Mouse (Mus musculus) liver, embryonic 15.5 days (tissue): ENCODE measurements around the gene Rpap1. TPM values are rescaled to one million over a fixed set of nuclear protein-coding genes. Genes with fewer than 3 reads are reported as not detected.

Experiments
- ATAC-seq: fragments of 200-750 bp; cut with Nextera tagmentation; 2 replicates; pipeline ENCODE4 v1.8.0; 2017; ENCODE audit warnings: moderate number of reproducible peaks, mild to moderate bottlenecking, moderate library complexity; ENCODE audit not compliant: insufficient read depth
- H3K27ac ChIP-seq: fragments of 300-500 bp; sonication (generic); replicated peaks from 2 replicates; pipeline ENCODE4 v1.5.1; 2015; ENCODE audit warnings: mild to moderate bottlenecking, inconsistent platforms
- H3K27me3 ChIP-seq: fragments of 300-500 bp; sonication (generic); 2 replicates; pipeline ENCODE4 v1.6.1; 2015; ENCODE audit warnings: mild to moderate bottlenecking, inconsistent platforms
- H3K36me3 ChIP-seq: fragments of 300-500 bp; sonication (generic); replicated peaks from 2 replicates; pipeline ENCODE4 v1.6.1; 2015; ENCODE audit warnings: moderate library complexity, mild to moderate bottlenecking, inconsistent platforms
- H3K4me1 ChIP-seq: fragments of 300-500 bp; sonication (generic); replicated peaks from 2 replicates; pipeline ENCODE4 v1.6.1; 2015; ENCODE audit warnings: inconsistent platforms
- H3K4me2 ChIP-seq: fragments of 300-500 bp; sonication (generic); 2 replicates; pipeline ENCODE4 v1.6.1; 2015; ENCODE audit warnings: moderate library complexity, mild to moderate bottlenecking, inconsistent platforms
- H3K4me3 ChIP-seq: fragments of 300-500 bp; sonication (generic); replicated peaks from 2 replicates; pipeline ENCODE4 v1.5.1; 2015; ENCODE audit warnings: mild to moderate bottlenecking, inconsistent platforms
- H3K9ac ChIP-seq: fragments of 300-500 bp; sonication (generic); 2 replicates; pipeline ENCODE4 v1.6.1; 2015; ENCODE audit warnings: moderate library complexity, mild to moderate bottlenecking, inconsistent platforms
- H3K9me3 ChIP-seq: fragments of 300-500 bp; sonication (generic); replicated peaks from 2 replicates; pipeline ENCODE4 v1.6.1; 2016; ENCODE audit warnings: inconsistent platforms
- WGBS: fragments of 180-500 bp; shearing (Covaris S2); methylation state at CpG from one replicate; pipeline ENCODE4 v1.1.7; 2015; ENCODE audit warnings: mixed read lengths; ENCODE audit not compliant: insufficient replicate concordance; 5-methylcytosine and 5-hydroxymethylcytosine counted together
- polyA plus RNA-seq: library from polyadenylated mRNA; unstranded; fragments of >200 nt; fragmentation: Nextera tagmentation; extraction: Ambion mirVana; gene quantifications from 2 replicates; pipeline ENCODE4 v1.2.1, GENCODE M21; 2015

Gene Rpap1
- polyA plus RNA-seq = 9.1 and 9.9 TPM in 2 replicates

- H3K4me1 ChIP-seq = peaks cover 17% of the 10 kb centered on the region
- H3K27ac ChIP-seq = peak within 1 kb of the TSS; percentile 34; the same call in 1 of the 2 replicates
- no peaks in the 10 kb centered on the region for H3K9me3 ChIP-seq
- peak within 1 kb of the TSS; percentile 86 for H3K4me2 ChIP-seq
- H3K9ac ChIP-seq = peak within 1 kb of the TSS; percentile 68
- peaks cover 8% of the 10 kb centered on the region for H3K36me3 ChIP-seq
- ATAC-seq = peak; percentile 90
- under 1% methylated on average over 44 of the region's 44 CpGs for WGBS
- peaks cover 10% of the 10 kb centered on the region for H3K27me3 ChIP-seq
- H3K4me3 ChIP-seq = peak within 1 kb of the TSS; percentile 74
Measured at GRCm38 (mm10) chr2:119787206-119787883, at the start of gene Rpap1. Gene Rpap1 (minus strand): TSS chr2:119787537.

GRCm38 (mm10) chr2:119834231-119834630 lies 46.9 kb upstream of the Rpap1 start:
- no peak overlapping the region for H3K27ac ChIP-seq
- WGBS = 62% methylated on average over 4 of the region's 4 CpGs
- no peaks in the 10 kb centered on the region for H3K9me3 ChIP-seq
- no peaks in the 10 kb centered on the region for H3K4me1 ChIP-seq
- H3K4me2 ChIP-seq = no peak overlapping the region
- no peaks in the 10 kb centered on the region for H3K36me3 ChIP-seq
- no peaks in the 10 kb centered on the region for H3K27me3 ChIP-seq
- H3K4me3 ChIP-seq = no peak overlapping the region
- no peak overlapping the region for H3K9ac ChIP-seq
- ATAC-seq = no peak

GRCm38 (mm10) chr2:119830579-119830978 lies 43.2 kb upstream of the Rpap1 start:
- H3K9ac ChIP-seq = no peak overlapping the region
- H3K36me3 ChIP-seq = no peaks in the 10 kb centered on the region
- no peaks in the 10 kb centered on the region for H3K27me3 ChIP-seq
- ATAC-seq = no peak
- H3K4me3 ChIP-seq = no peak overlapping the region
- no peak overlapping the region for H3K27ac ChIP-seq
- H3K9me3 ChIP-seq = no peaks in the 10 kb centered on the region
- H3K4me2 ChIP-seq = no peak overlapping the region
- no peaks in the 10 kb centered on the region for H3K4me1 ChIP-seq
- 50% methylated on average over 2 of the region's 2 CpGs for WGBS

- no peaks in the 10 kb centered on the region for H3K9me3 ChIP-seq
- ATAC-seq = no peak
- H3K4me3 ChIP-seq = no peak overlapping the region
- no peaks in the 10 kb centered on the region for H3K4me1 ChIP-seq
- no peaks in the 10 kb centered on the region for H3K27me3 ChIP-seq
- no peaks in the 10 kb centered on the region for H3K36me3 ChIP-seq
- no peak overlapping the region for H3K27ac ChIP-seq
- no peak overlapping the region for H3K4me2 ChIP-seq
- 74% methylated on average over 9 of the region's 9 CpGs for WGBS
- H3K9ac ChIP-seq = no peak overlapping the region
Measured at GRCm38 (mm10) chr2:119821136-119821535, 33.8 kb upstream of the Rpap1 start.

GRCm38 (mm10) chr2:119818668-119819272 lies 31.4 kb upstream of the Rpap1 start:
- ATAC-seq = no peak
- no peak overlapping the region for H3K4me3 ChIP-seq

GRCm38 (mm10) chr2:119817047-119817446 lies 29.7 kb upstream of the Rpap1 start:
- Histone ChIP-seq H3K9ac (no peak overlapping the region), H3K27ac (no peak overlapping the region), H3K4me3 (no peak overlapping the region), H3K27me3 (peaks cover 7% of the 10 kb centered on the region; the same call in 1 of the 2 replicates), H3K9me3 (no peaks in the 10 kb centered on the region), H3K36me3 (no peaks in the 10 kb centered on the region), H3K4me1 (no peaks in the 10 kb centered on the region), H3K4me2 (no peak overlapping the region)
- 72% methylated on average over 5 of the region's 5 CpGs for WGBS
- no peak for ATAC-seq

More at GRCm38 (mm10) chr2:119818668-119819272, 31.4 kb upstream of the Rpap1 start:
- H3K27ac ChIP-seq = no peak overlapping the region
- H3K9ac ChIP-seq = no peak overlapping the region
- H3K27me3 ChIP-seq = no peaks in the 10 kb centered on the region
- WGBS = 42% methylated on average over 9 of the region's 9 CpGs
- no peak overlapping the region for H3K4me2 ChIP-seq
- no peaks in the 10 kb centered on the region for H3K36me3 ChIP-seq
- no peaks in the 10 kb centered on the region for H3K4me1 ChIP-seq
- H3K9me3 ChIP-seq = no peaks in the 10 kb centered on the region

GRCm38 (mm10) chr2:119816611-119817010 lies 29.3 kb upstream of the Rpap1 start:
- Histone ChIP-seq H3K36me3 (no peaks in the 10 kb centered on the region), H3K27me3 (peaks cover 7% of the 10 kb centered on the region; the same call in 1 of the 2 replicates), H3K4me3 (no peak overlapping the region), H3K9ac (no peak overlapping the region), H3K9me3 (no peaks in the 10 kb centered on the region), H3K4me1 (no peaks in the 10 kb centered on the region), H3K27ac (no peak overlapping the region), H3K4me2 (no peak overlapping the region)
- no peak for ATAC-seq
- 81% methylated on average over 13 of the region's 13 CpGs for WGBS

GRCm38 (mm10) chr2:119814376-119814933 lies 27.1 kb upstream of the Rpap1 start:
- WGBS = 48% methylated on average over 7 of the region's 7 CpGs
- Histone ChIP-seq H3K4me2 (no peak overlapping the region), H3K4me3 (no peak overlapping the region), H3K27ac (no peak overlapping the region), H3K4me1 (no peaks in the 10 kb centered on the region), H3K9ac (no peak overlapping the region), H3K9me3 (no peaks in the 10 kb centered on the region), H3K27me3 (peaks cover 11% of the 10 kb centered on the region), H3K36me3 (no peaks in the 10 kb centered on the region)
- no peak for ATAC-seq

GRCm38 (mm10) chr2:119811490-119812146 lies 24.3 kb upstream of the Rpap1 start:
- Histone ChIP-seq H3K9me3 (no peaks in the 10 kb centered on the region), H3K27ac (no peak overlapping the region), H3K9ac (no peak overlapping the region), H3K36me3 (no peaks in the 10 kb centered on the region), H3K4me2 (no peak overlapping the region), H3K4me1 (0 out of 2 replicates have a peak, but pooled peaks cover 5% of the 10 kb centered on the region), H3K27me3 (peaks cover 17% of the 10 kb centered on the region), H3K4me3 (no peak overlapping the region)
- 62% methylated on average over 14 of the region's 14 CpGs for WGBS
- ATAC-seq = no peak

GRCm38 (mm10) chr2:119810890-119811289 lies 23.6 kb upstream of the Rpap1 start:
- Histone ChIP-seq H3K4me1 (0 out of 2 replicates have a peak, but pooled peaks cover 5% of the 10 kb centered on the region), H3K4me2 (no peak overlapping the region), H3K4me3 (no peak overlapping the region), H3K9me3 (no peaks in the 10 kb centered on the region), H3K27me3 (peaks cover 17% of the 10 kb centered on the region), H3K27ac (no peak overlapping the region), H3K36me3 (no peaks in the 10 kb centered on the region), H3K9ac (no peak overlapping the region)
- WGBS = 67% methylated on average over 12 of the region's 12 CpGs
- no peak for ATAC-seq

- Histone ChIP-seq H3K27me3 (peaks cover 28% of the 10 kb centered on the region), H3K36me3 (no peaks in the 10 kb centered on the region), H3K4me1 (0 out of 2 replicates have a peak, but pooled peaks cover 5% of the 10 kb centered on the region), H3K27ac (no peak overlapping the region), H3K4me3 (no peak overlapping the region), H3K9ac (no peak overlapping the region), H3K9me3 (no peaks in the 10 kb centered on the region), H3K4me2 (no peak overlapping the region)
- WGBS = 36% methylated on average over 4 of the region's 4 CpGs
- no peak for ATAC-seq
Measured at GRCm38 (mm10) chr2:119808881-119809280, 21.5 kb upstream of the Rpap1 start.
